Mouse (Mus musculus) liver, postnatal 0 days (tissue): ENCODE data around the gene Cela3a.

Experiments
- CTCF ChIP-seq: sonication (generic); IDR thresholded peaks from 2 replicates; pipeline ENCODE4 v1.5.1; 2016; ENCODE audit warnings: antibody characterized with exemption, low read depth
- EP300 ChIP-seq: IDR thresholded peaks from 2 replicates; pipeline ENCODE4 v1.6.1; 2016; ENCODE audit warnings: antibody characterized with exemption, low read depth, mild to moderate bottlenecking

- TF ChIP-seq EP300 (no peak), CTCF (no peak)
Observed at GRCm38 (mm10) chr4:137396641-137397525, 12.7 kb downstream of the Cela3a start.
